Mouse (Mus musculus) cortical plate, adult 2 months (tissue): ENCODE measurements around the gene Dido1. TPM values are rescaled to one million over a fixed set of nuclear protein-coding genes. Genes with fewer than 3 reads are reported as not detected.
A peak's percentile ranks its signal among the peaks of the same experiment; 100 is the strongest.

Source experiments
- H3K27ac ChIP-seq: fragments of 200-500 bp; 2 replicates; pipeline ENCODE4 v1.5.1; 2012; ENCODE audit warnings: low read length, control low read depth, inconsistent platforms; ENCODE audit not compliant: insufficient read depth
- H3K4me1 ChIP-seq: fragments of 200-500 bp; 2 replicates; pipeline ENCODE4 v1.6.1; 2011; ENCODE audit warnings: low read length; ENCODE audit not compliant: control insufficient read depth, insufficient read depth
- H3K4me3 ChIP-seq: fragments of 200-500 bp; 2 replicates; pipeline ENCODE4 v1.5.1; 2011; ENCODE audit warnings: mild to moderate bottlenecking, low read length, control low read depth; ENCODE audit not compliant: insufficient read depth
- CTCF ChIP-seq: fragments of 200-500 bp; IDR thresholded peaks from 2 replicates; pipeline ENCODE4 v1.5.1; 2011; ENCODE audit warnings: mild to moderate bottlenecking, control low read depth, low read length; ENCODE audit not compliant: insufficient read depth; ENCODE audit errors: extremely low read depth
- POLR2A ChIP-seq: fragments of 200-500 bp; IDR thresholded peaks from 2 replicates; pipeline ENCODE4 v1.6.1; 2011; ENCODE audit warnings: mild to moderate bottlenecking, low read length, control low read depth; ENCODE audit not compliant: insufficient read depth; ENCODE audit errors: extremely low read depth
- polyA plus RNA-seq: library from polyadenylated mRNA; depleted of rRNA; stranded (reverse); fragments of >200 nt; gene quantifications from 2 replicates; pipeline ENCODE4 v1.2.3, GENCODE M21; 2012

Dido1 gene
- polyA plus RNA-seq, 1 experiment: 28.1 TPM

DNA sequence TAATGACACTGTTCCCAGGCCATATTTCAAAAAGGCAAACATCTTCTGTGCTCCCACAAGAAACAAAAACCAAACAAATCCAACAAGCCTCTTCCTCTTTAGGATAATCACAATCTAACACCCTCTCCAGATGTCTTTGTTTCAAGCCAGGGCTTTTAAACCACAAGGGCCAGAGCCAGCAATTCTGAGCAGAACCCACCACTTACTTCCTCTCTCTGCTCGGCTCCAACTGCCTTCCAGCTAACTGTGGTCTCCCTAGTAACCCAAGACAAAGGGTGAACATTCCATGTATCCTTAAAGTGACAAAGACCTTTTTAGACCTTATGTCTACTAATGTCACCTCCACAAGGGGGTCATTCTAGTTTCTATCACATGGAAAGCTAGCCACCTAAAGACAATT lies 17.2 kb downstream of the Dido1 start:
- Histone ChIP-seq H3K27ac (no peak overlapping the region), H3K4me3 (no peak overlapping the region), H3K4me1 (peaks cover 15% of the 10 kb centered on the region)
- no peak for TF ChIP-seq POLR2A
- no peak for TF ChIP-seq CTCF

DNA sequence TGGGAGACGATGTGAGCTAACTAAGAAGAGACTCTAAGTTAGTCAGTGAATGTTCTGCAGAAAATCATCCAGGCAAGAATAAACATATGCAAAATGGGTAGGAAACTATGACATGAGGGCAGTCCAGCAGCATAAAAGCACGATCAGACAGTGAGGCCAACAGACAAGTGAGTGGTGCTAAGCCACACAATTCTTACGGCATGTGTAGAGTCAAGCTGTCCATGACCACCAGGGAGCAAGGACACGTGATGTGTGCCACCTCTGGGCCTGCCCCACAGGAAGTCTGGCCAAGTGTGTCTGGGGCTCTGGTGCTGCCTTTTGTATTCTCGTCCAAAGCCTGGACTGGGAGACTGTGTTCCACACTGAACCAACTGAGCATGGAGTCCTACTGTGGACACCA lies 20.0 kb downstream of the Dido1 start:
- Histone ChIP-seq H3K4me1 (peaks cover 12% of the 10 kb centered on the region), H3K4me3 (no peak overlapping the region), H3K27ac (no peak overlapping the region)
- TF ChIP-seq POLR2A (no peak), CTCF (no peak)

DNA sequence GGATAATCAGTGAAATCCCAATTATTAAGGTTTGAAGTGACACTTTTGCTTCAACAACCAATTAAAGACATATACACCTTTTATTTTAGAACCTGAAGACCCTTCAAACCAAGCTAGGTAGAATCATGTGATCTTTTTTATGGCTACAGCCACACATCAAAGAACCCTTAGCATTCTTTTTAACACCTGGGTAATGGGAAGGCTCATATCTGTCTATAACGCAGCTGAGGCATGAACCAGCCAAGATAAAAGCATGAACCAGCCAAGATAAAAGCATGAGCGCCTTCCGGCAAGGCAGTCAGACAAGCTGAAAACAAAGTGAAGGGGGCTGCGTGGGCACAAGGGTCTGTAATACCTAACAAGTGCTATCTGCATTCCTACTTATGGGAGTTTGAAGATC lies 25.8 kb downstream of the Dido1 start:
- H3K4me1 ChIP-seq: no peaks in the 10 kb centered on the region
- TF ChIP-seq CTCF (no peak), POLR2A (no peak)
- no peak overlapping the region for H3K4me3 ChIP-seq
- no peak overlapping the region for H3K27ac ChIP-seq

DNA sequence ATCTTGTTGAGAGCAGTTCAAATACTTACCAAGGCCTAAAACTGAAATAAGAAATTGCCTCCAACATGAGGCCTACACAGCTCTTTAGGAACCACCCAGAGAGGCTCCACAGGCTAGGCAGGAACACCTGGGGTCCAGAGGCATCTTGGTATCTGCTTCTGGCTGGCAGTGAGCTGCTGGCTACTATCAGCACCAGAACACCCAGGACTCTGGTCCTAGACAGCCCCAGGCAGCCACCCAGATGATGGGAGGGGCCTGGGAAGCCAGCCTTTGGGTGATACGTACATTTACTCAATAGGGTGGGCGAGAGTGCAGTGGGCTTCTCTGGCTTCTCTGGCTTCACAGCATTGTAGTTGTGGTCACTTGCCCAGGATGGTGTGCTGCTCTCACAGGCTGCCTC lies 26.3 kb downstream of the Dido1 start:
- Histone ChIP-seq H3K27ac (no peak overlapping the region), H3K4me3 (no peak overlapping the region), H3K4me1 (no peaks in the 10 kb centered on the region)
- TF ChIP-seq POLR2A (no peak), CTCF (no peak)

DNA sequence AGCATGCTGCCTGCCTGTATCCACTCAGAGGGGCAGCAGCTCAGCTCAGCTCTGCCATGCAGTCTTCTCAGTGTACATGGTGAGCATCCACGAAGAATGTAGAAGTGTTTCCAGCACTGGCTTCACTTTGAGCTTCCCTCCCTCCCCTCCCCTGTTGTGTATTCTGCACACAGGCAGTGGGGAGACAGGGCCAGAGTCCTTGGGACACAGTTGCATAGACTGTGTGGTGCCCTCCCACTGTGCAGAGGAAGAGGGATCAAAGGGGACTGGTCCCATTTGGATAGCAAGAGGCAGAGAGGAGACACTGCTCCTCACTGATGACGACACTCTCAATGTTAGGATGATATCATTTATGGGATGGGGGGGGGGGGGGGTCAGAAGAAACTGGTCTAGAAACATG lies 28.6 kb downstream of the Dido1 start:
- Histone ChIP-seq H3K4me3 (no peak overlapping the region), H3K27ac (no peak overlapping the region), H3K4me1 (no peaks in the 10 kb centered on the region)
- TF ChIP-seq POLR2A: no peak
- no peak for TF ChIP-seq CTCF

DNA sequence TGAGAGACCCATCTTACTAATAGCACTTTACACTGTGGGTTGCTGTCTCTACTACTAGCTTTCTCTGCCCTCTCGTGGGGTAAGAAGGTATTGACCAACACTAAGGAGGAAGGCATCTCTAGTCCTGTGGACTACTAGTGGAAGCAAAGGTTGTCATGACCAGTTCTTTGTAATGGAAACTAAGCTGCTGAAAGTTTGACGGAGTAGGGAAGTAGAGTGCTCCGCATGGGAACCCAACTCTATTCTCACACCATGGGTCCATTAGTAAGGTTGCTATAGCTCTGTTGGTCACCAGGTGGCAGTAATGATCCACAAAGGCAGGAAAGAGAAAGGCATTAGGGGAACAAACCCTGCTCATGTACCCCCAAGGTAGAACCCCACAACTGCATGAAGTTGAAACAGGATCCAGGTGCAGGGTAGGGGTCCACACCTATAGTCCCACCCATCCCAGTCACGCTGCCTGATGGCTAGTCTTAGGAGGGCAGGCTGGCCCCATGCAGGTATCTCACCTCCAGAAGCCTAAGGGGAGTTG lies 31.1 kb downstream of the Dido1 start:
- H3K4me3 ChIP-seq: no peak overlapping the region
- 0 out of 2 replicates have a peak, but pooled peaks have one; percentile 24 for TF ChIP-seq POLR2A
- TF ChIP-seq CTCF: peak; percentile 69
- no peak overlapping the region for H3K27ac ChIP-seq
- H3K4me1 ChIP-seq: no peaks in the 10 kb centered on the region

DNA sequence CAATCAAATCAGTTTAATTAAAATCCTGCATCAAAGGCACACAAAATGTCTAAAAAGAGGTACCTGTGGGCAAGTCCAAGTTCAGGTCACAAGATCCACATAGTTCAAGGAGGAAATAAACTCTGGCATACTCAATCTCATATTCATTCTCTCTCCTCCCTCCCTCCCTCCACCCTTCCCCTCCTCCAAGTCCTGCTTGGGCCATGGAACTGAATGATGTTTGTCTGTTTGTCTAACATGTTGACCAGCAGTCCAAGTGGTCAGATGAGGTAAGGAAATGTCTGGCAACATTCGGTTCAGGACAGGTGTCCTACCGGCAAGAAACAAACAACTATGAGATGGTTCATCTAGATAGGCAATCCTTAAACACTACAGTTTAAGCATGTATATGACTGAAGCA lies 33.1 kb downstream of the Dido1 start:
- Histone ChIP-seq H3K4me3 (no peak overlapping the region), H3K4me1 (no peaks in the 10 kb centered on the region), H3K27ac (no peak overlapping the region)
- TF ChIP-seq CTCF (no peak), POLR2A (no peak)

DNA sequence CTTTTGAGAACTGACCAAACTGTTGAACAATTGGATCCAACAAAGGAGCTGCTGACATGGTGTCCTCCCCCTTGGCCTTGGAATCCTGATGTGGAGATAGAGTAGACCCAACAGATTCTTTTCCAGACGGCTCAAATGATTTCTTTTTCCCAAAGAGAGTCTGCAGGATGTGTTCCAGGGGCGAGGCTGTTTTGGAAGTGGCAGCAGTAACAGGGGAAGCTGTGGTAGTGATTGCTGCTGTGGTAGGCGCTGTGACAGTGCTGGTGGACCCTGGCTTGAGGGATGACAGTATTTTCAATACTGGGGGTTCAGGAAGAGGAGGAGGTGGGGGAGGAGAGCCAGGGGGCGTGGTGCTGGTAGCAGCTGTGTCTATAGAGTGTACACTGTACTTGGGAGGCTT lies 47.8 kb downstream of the Dido1 start:
- Histone ChIP-seq H3K4me1 (peaks cover 2% of the 10 kb centered on the region; the same call in 1 of the 2 replicates), H3K4me3 (no peak overlapping the region), H3K27ac (no peak overlapping the region)
- no peak for TF ChIP-seq POLR2A
- no peak for TF ChIP-seq CTCF

DNA sequence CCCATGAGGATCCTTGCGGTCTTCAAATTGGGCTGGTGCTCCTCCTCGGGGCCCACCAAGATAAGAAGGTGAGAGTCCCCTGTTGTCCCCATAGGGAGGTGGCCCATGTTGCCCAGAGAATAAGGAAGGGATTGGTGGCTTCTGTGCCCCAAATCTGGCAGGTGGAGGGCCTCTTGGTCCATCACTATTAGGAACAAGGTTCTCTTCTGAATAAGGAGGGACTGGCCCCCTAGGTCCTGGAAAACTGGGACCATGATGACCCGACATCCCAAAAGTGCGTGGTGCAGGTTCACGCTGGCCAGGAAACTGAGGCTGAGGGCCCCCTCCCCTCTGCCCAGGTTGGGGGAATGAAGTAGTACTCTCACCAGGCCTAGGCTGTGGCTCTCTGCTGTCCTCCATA lies 49.3 kb downstream of the Dido1 start:
- TF ChIP-seq POLR2A: no peak
- TF ChIP-seq CTCF: no peak

DNA sequence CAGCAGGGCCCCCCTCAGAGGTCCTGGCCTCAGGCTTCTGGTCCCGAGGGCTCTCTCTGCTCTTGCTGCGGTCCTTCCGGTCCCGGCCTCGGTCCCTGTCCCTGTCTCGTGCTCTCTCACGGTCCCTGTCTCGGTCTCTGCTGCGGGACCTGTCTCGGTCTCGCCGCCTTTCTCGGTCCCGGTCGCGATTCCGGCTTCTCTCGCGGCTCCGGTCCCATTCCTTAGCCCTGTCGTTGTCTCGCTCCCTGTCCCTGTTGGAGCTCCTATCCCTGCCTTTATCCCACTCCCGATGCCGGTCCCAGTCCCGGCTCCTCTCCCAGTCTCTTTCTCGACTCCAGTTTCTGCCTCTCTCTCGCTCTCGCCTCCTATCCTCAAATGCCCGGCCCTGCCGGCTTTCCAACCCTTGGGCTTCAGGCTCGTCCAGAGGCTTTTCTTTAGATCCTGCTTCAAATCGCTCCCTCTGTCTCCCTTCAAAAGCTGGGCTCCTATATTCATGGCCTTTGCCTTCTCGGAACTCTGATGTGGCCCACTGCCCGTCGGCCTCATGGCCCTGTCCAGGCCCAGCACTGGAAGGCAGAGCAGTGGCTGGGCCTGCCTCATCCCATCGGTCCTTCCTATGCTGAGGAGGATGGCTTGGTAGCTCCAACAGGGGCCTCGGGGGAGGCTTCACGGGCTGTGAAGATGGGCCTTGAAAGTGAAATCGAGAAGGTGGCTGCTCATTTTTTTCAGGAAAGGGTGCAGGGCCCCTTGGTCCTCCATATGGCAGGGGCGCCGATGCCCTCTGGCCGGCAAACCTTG lies 50.2 kb downstream of the Dido1 start:
- TF ChIP-seq POLR2A (no peak), CTCF (no peak)
- peaks cover 2% of the 10 kb centered on the region; the same call in 1 of the 2 replicates for H3K4me1 ChIP-seq
- no peak overlapping the region for H3K4me3 ChIP-seq

More for the DNA sequence above, 49.3 kb downstream of the Dido1 start:
- H3K4me3 ChIP-seq: no peak overlapping the region
- H3K27ac ChIP-seq: no peak overlapping the region
- peaks cover 2% of the 10 kb centered on the region; the same call in 1 of the 2 replicates for H3K4me1 ChIP-seq

DNA sequence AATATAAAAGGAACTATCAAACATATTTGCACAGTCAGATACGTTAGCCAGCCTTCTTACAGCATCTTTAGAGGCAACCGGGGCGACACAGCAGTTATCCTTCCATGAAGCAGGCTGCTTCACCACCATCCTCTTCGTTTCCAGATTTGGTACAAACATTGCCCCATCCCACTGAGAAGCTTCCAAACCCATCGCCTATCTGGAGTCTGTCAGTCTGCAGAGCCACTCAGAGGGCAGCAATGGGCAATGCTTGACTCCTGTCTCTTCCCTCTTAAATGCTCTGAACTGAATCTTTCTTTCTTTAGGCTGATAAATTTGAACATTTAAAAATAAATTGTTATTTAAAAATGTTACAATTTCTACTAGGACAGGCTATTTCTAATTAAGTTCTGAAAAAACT lies 51.4 kb downstream of the Dido1 start:
- TF ChIP-seq POLR2A (no peak), CTCF (no peak)
- no peak overlapping the region for H3K27ac ChIP-seq
- peaks cover 2% of the 10 kb centered on the region; the same call in 1 of the 2 replicates for H3K4me1 ChIP-seq
- H3K4me3 ChIP-seq: no peak overlapping the region

More for the DNA sequence above, 50.2 kb downstream of the Dido1 start:
- H3K27ac ChIP-seq: no peak overlapping the region
